In the genomic region with DNA sequence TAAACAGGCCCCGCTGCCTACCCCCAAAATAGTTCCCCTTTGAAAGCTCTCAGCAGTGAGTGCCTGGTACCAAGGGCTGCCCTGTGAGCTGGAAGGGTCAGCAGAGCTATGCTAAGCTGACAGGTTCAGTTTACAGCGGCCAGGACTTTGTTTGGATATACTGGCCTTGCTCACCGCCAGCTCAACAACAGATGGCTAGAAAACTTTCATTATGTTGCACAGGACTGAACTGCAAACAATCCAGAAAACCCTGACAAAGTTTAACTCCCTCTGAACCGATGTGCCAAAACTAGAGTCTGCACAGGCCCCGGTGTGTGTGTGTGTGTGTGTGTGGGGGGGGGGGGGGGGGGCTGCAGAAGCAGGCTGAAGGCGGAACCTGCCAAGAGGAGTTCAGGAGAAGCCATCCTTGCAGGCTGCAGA, we compare ENCODE assay signal across 8 mouse cellular contexts.
DNase-seq lines count a peak whose midpoint lies in the region; ATAC-seq and TF ChIP-seq lines count a peak whose summit lies in the region.

No protein-coding gene starts in this region.

- no peaks in the 10 kb centered on the region for H3K4me1 ChIP-seq in testis, adult 2 months (ENCODE audit: control insufficient read depth, insufficient read depth, low read length)
- peaks cover 19% of the 10 kb centered on the region for H3K4me1 ChIP-seq in limb, embryonic 15.5 days

- H3K36me3 ChIP-seq in testis, adult 2 months (ENCODE audit: control insufficient read depth, insufficient read depth, low read length): no peaks in the 10 kb centered on the region
- H3K36me3 ChIP-seq in limb, embryonic 15.5 days: no peaks in the 10 kb centered on the region

- H3K9ac ChIP-seq in limb, embryonic 15.5 days: no peak overlapping the region

- peak overlapping the region; percentile 12; the same call in 1 of the 2 replicates for H3K4me2 ChIP-seq in limb, embryonic 15.5 days

- no peaks in the 10 kb centered on the region for H3K9me3 ChIP-seq in limb, embryonic 15.5 days

- no peak overlapping the region for H3K4me3 ChIP-seq in testis, adult 2 months (ENCODE audit: control insufficient read depth, low read depth, low read length)
- no peak overlapping the region for H3K4me3 ChIP-seq in limb, embryonic 15.5 days

- peak overlapping the region; percentile 12; the same call in 1 of the 2 replicates for H3K27ac ChIP-seq in testis, adult 2 months (ENCODE audit: control insufficient read depth, insufficient read depth, low read depth, low read length)
- H3K27ac ChIP-seq in limb, embryonic 15.5 days: no peak overlapping the region; the same call in 1 of the 2 replicates

- no peak for TF ChIP-seq POLR2A in testis, adult 2 months (IDR thresholded peaks at IDR 0.05; ENCODE audit: control insufficient read depth, low read depth, low read length)

- DNase-seq in testis, postnatal 10 days (ENCODE audit: low spot score): no peak
- peak; percentile 54 to 56 for DNase-seq in heart, postnatal 10 days
- DNase-seq in ovary, postnatal 36 days (ENCODE audit: low spot score): peak; percentile 51
- no peak for DNase-seq in thymus, adult 18-20 months
- DNase-seq in layer of hippocampus, postnatal 36 days: no peak

- intact Hi-C loops in heart, postnatal 10 days (cut with DNase I): no loop called here

- no peak for TF ChIP-seq CTCF in testis, adult 2 months (IDR thresholded peaks at IDR 0.05; ENCODE audit: control insufficient read depth, insufficient read depth, insufficient replicate concordance, low read depth, low read length)

- 13% methylated on average over 6 of the region's 6 CpGs for WGBS in limb, embryonic 15.5 days

- no peak for ATAC-seq in limb, embryonic 15.5 days (ENCODE audit: insufficient number of reproducible peaks, low FRiP score, low TSS enrichment, low read depth)
- ATAC-seq in erythroblast, adult 5-6 weeks (replicated peaks; ENCODE audit: low FRiP score, poor library complexity, severe bottlenecking): no peak

- H3K27me3 ChIP-seq in testis, adult 2 months (ENCODE audit: control insufficient read depth, insufficient read depth, low read length): no peaks in the 10 kb centered on the region
- no peaks in the 10 kb centered on the region for H3K27me3 ChIP-seq in limb, embryonic 15.5 days

Comparison
In these comparisons a context has a peak if more than half of its experiments do, and no peak if none do; other contexts are left out.
1. DNase-seq: peak in heart, postnatal 10 days (2 of 2) and ovary, postnatal 36 days (single experiment); none in testis, postnatal 10 days (single experiment), thymus, adult 18-20 months (0 of 2) and layer of hippocampus, postnatal 36 days (0 of 2).